Mouse (Mus musculus) adrenal gland, postnatal 14 days (tissue): ENCODE measurements around the gene Ndufa6. TPM values are rescaled to one million over a fixed set of nuclear protein-coding genes. Genes with fewer than 3 reads are reported as not detected.
"Not testable (repeated sequence)": the region's sequence is repeated elsewhere in the genome, so short reads cannot be mapped to it uniquely, and the experiment has no call there.

Experiments used
- DNase-seq: peaks from one replicate; pipeline ENCODE4 v3.0.0; 2021; ENCODE audit warnings: mixed read lengths
- long read RNA-seq, 2 experiments: library from polyadenylated mRNA; stranded (forward); transcript quantifications; one replicate each; pipeline ENCODE4 v2.0.0; 2021
- total RNA-seq: library from RNA; stranded (reverse); gene quantifications from 2 replicates; pipeline ENCODE4 v1.2.3, GENCODE M21; 2021

The Ndufa6 gene
- total RNA-seq = 659 and 675 TPM in 2 replicates
- long read RNA-seq, experiment 1, transcript Ndufa6-206 (2 exons, 440 nt) = minor isoform, 33 of 586 reads
- long read RNA-seq, experiment 1, transcript Ndufa6-201 (3 exons, 590 nt) = major isoform, 487 of 586 reads
- long read RNA-seq, experiment 1, transcript Ndufa6-205 (2 exons, 382 nt) = minor isoform, 53 of 586 reads
- long read RNA-seq, experiment 1, partial matches to known transcripts = 9 of 586 reads
- long read RNA-seq, experiment 1, other reads (novel, unspliced or antisense) = 3 of 586 reads
- long read RNA-seq, experiment 2, transcript Ndufa6-201 (3 exons, 590 nt) = major isoform, 609 of 703 reads
- long read RNA-seq, experiment 2, transcript Ndufa6-206 (2 exons, 440 nt) = minor isoform, 42 of 703 reads
- long read RNA-seq, experiment 2, transcript Ndufa6-205 (2 exons, 382 nt) = minor isoform, 39 of 703 reads
- long read RNA-seq, experiment 2, partial matches to known transcripts = 7 of 703 reads
- long read RNA-seq, experiment 2, other reads (novel, unspliced or antisense) = 6 of 703 reads

DNA sequence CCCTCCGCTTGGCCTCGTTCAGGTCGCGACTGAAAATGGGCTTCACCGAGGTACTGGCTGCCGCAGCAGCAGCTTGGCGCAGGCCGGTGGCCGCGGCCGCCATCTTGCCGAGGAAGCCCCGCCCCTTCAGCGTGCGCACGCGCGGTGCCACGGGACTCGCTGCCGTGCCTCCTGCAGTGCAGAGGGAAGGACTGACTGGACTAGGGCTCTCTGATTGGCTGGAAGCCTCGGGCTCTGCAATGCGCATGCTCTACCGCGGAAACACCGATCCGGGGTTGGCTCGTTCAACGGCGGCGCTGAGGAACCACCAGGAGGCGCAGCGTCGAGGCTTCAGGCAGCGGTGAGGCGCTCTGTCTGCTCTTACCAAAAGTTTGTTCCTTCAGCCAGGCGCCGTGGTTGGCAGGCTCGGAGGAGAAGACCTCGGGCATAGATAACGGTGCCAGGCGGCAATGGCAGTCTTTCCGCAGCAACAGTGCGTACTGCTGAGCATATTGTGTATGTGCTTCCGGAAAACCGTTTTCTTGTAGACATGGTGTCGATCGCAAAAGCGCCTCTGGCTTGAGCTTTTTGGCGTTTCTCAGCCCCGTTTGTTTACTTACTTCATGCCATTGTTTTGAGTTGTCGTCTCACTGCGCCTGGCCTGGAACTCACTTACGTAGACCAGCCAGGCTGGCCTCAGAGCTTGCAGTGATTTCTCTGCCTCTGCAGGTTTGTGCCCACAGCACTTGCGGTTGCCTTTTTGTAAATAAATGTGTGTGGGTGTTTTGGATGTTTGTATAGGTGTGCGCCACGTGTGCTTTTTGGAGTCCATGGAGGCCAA, at the start of gene Ndufa6:
Gene Ndufa6 (minus strand): TSS at position 197 of the 820 bp plus-strand sequence.
- peak; percentile 99 for DNase-seq

DNA sequence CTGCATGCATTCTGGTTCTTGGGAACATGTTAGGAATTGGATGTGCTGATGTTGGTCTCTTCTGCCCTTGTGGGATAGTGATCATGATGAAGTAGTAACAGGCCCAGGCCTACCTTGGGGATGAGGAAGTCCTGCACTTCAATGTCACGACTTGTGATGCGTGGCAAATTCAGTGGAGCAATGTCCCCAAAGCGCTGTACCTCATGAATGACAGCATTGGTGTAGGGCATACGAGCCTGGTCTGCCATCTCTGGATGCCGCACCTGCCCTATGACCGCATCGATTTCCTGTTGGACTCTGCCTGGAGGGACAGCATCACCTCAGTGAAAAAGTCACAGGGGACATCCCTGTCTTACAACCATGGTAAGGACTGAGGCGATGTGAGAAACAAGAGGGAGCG, 49.5 kb upstream of the Ndufa6 start:
- DNase-seq = no peak

GRCm38 (mm10) chr15:82402741-82403140, 48.6 kb upstream of the Ndufa6 start:
- no peak for DNase-seq

- no peak for DNase-seq
These were observed 48.0 kb upstream of the Ndufa6 start for GRCm38 (mm10) chr15:82402106-82402505.

DNA sequence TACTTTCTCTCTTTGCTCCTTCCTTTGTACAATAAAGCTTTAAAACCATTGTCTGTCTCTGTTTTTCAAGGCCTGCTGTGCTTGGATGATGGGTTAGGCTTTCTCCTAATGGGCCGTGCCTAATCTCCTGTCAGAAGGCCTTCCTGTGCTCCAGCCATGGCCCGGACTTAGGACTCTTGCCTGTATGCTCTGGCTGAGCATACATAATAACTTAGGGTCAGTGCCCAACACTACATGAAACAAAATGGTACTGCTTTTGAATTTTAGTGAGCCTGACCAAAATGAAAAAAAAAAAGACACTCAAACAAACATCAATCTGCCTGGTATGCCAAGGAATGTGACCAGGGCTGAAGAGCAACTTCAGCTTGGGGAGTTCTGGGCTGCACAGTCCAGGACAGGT, 47.4 kb upstream of the Ndufa6 start:
- DNase-seq = no peak

DNA sequence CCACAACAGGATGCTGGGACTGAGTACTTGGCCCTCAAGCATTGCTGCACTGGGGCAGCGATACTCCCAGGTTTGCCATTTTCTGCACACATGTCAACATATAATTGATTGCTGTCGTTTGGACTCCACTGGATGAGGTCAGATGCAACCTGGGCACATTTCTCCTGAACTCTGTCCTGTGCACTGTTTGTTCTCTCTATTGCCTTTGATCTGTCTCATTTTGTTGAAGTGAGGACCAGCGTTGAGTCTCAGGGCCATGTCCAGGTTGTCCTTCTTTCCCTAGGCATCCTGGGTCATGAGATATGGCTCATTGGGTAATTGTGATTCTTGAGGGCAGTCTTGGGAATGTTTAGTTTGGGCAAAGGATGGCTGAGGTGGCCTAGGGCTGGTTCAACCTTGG, 41.8 kb upstream of the Ndufa6 start:
- DNase-seq = not testable (repeated sequence)

GRCm38 (mm10) chr15:82393922-82394321, 39.8 kb upstream of the Ndufa6 start, which contains the start of gene Cyp2d11:
Cyp2d11 (minus strand) TSS chr15:82394022.
- DNase-seq = not testable (repeated sequence)

GRCm38 (mm10) chr15:82389916-82390315, 35.8 kb upstream of the Ndufa6 start:
- not testable (repeated sequence) for DNase-seq

DNA sequence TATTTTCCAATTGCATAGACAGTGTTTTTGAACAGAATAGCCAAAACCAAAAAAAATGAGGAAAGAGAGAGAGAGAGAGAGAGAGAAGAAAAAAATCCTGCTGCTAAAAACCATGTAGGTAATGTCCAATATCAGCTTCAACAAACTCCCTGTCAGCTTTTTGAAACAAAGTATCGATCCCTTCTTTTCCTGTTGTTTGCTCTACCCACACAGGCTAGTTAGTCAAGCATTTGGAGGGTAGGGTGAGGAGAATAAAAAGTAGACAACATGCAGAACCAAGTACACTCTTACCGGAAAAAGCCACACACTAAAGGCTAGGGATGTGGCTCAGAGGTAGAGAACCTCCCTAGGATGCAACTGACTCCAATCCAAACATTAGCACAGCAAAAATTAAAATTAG, 31.6 kb upstream of the Ndufa6 start:
- DNase-seq = no peak

DNA sequence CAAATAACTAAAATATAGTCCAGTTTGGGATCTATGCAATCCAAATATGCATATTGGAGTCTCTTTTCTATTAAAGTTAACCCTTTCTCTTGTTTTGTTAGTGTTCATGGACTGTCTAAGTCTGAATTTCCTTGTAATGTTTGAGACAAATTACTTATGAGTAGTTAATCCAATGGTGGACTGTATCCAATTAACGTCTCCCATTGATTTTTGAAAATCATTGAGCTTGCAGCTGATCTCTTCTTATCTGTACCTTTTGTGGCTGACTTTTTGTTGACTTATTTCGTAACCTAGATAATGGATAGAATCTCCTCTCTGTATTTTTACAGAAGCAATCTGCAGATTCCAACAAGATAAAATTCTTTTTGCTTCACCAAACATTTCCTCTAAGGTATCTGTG, 28.3 kb upstream of the Ndufa6 start:
- DNase-seq = no peak

GRCm38 (mm10) chr15:82380714-82381062, 26.6 kb upstream of the Ndufa6 start:
- no peak for DNase-seq

DNA sequence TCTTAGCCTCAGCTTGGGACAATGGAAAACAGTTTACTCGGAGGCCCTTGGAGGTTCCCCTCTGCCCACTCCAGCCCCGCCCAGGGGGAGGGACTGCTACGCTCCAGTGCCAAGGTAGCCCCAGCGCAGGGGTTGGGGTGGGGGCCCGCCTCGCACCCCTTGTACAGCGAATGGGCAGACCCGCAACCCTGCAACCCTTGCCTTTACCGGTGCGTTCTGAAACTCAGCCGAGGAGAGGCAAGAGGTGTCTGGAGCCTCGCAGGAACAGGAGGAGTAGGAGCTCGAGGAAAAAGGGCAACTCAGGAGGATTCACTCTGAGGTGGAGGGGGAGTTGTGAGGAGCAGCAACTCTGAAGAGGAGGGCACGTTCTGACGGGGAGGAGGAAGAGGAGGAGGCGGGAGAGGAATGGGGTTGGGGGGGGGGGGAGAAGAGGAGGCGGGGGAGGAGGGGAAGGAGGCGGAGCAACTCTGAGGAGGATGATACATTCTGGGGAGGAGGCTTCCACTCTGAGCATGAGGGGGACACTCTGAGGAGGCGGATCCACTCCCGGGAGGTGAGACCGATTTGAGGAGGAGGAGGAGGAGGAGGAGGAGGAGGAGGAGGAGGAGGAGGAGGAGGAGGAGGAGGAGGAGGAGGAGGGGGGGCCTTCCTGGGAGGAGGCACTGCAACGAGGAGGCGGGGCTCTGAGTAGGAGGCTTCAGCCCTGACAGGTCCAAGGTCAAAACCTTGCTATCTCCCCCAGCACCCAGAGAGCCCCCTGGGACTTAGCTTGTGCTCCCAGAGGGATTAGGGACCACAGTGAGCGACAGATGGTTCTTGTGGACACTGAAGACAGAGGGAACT, 26.0 kb upstream of the Ndufa6 start, which contains the start of gene Cyp2d22:
Gene Cyp2d22 (minus strand): TSS at position 390 of the 843 bp plus-strand sequence.
- DNase-seq = peak; percentile 81

GRCm38 (mm10) chr15:82379511-82379870, 25.4 kb upstream of the Ndufa6 start:
- DNase-seq = no peak

GRCm38 (mm10) chr15:82378261-82379180, 24.4 kb upstream of the Ndufa6 start:
- DNase-seq = peak; percentile 41

GRCm38 (mm10) chr15:82377701-82378100, 23.6 kb upstream of the Ndufa6 start:
- no peak for DNase-seq

DNA sequence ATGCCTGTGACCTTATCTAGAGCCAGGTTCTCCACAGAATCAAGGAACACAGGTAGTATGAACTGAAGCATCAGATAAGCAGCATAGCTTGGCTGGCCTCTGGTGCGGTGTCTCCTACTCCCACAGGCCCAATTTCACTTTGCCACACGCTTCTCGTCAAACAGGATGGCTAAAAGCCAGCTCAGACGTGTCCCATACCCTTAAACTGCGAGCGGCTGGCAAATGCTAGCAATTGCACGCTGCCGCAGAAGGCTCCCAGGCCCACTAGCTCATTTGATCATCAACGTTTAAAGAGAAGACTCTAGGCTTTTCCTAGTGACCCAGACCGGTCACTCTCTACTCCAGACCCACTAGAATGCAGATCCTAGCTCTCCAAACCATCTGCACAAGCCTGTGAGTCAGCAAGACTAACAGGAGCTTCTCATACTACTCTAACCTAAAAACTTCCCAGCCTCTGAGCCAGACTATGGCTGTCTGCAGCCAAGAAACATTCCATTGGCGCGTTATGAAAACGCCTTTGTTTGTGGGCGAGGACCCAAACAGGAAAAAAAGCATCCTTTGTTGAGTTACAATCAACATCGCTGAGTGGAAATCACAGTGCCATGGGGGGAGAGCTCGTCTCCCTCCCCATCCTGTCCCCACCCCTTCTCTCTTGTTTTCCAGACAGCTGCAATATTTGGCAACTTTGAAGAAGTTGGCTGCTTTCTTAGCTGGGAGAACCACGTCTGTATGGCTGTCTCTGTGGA, 22.4 kb upstream of the Ndufa6 start:
- peak; percentile 60 for DNase-seq

DNA sequence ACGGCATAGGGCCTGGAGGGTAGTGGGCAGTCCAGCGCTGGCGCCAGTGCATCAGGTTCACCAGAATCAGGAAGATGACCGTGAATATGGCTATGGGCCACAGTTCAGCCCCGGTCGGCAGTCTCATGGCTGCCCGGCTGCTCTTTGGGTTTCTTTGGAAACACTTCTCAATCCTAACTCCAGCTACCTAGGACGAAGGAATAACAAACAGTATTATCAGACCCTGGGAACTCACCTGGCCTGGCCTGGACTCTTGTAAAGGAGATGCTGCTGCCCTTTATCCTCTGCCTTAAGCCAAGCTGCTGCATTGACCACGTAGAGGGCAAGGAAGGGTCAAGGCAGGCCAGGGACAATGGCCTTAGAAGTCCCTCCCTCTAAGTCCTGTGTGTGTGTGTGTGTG, 21.7 kb upstream of the Ndufa6 start:
- DNase-seq = no peak

DNA sequence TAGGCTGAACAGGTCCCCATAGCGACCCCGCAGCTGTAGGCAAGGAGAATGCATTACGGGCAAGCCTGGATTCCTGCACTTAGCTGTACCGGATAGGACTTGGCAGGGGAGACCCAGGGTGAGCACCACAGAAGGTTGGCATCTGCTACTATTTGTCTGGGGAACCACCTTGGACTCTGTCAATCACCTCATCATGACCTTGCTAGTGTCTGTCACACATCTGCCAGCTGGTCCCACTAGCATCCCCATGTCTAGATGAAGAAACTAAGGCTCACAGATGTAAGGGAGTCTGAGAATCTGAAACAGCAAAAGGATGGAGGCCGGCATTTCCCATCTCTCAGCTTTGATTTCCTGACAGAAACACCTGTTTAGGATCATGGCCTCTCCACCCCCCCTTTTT, 20.3 kb upstream of the Ndufa6 start:
- no peak for DNase-seq

DNA sequence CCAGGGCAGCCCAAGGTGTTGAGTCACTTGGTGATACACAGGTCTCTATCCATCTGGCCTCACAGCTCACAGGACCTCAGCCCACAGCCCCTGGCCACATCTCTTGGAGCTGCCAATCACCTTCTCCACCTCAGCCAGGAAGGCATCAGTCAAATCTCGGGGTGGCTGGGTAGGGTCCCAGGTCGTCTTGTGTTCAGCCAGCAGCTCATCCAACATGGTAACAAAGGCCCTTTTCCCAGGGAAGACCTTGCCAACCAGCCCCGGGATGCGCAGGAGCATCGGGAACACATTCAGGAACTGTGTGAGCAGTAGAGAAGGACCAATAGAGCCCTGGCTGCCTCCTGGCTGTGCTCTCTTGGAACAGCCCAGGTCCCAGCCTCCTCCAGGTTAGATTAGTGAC, 18.9 kb upstream of the Ndufa6 start:
- DNase-seq = no peak

GRCm38 (mm10) chr15:82372446-82372845, 18.3 kb upstream of the Ndufa6 start:
- DNase-seq = no peak
